Mouse (Mus musculus): ENCODE results near the gene Slc22a20. TPM values are rescaled to one million over a fixed set of nuclear protein-coding genes. Genes with fewer than 3 reads are reported as not detected.

The Slc22a20 gene
- 0.16 and 0.20 TPM in 2 replicates for total RNA-seq (2015)
- 1.1 and 1.2 TPM in 2 replicates for total RNA-seq (2017)

DNA sequence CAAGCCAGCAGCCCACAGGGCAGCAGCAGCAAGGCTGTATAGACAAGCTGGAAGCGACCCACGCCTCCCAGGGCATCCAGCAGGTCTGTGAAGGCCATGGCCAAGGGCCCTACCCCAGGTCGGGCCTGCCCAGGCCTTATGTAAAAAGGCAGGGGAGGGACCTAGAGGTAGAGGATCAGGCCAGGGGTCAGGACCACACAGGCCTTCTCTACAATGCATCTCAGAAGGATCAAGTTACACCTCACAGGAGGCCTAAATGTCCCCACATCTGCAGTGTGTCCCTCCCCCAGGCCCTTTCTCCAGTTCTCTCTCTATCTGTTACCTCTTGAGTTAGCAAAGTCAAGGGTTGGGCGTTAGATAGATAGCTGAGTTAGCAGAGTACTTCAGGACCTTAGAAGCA is at the start of gene Slc22a20:
Slc22a20 (minus strand) TSS at position 101 of the 400 bp plus-strand sequence.
- no peak for ATAC-seq (ENCODE audit: poor library complexity, severe bottlenecking)

- ATAC-seq (ENCODE audit: poor library complexity, severe bottlenecking), result no peak
Observed at GRCm38 (mm10) chr19:6030520-6031280, 44.8 kb upstream of the Slc22a20 start.

DNA sequence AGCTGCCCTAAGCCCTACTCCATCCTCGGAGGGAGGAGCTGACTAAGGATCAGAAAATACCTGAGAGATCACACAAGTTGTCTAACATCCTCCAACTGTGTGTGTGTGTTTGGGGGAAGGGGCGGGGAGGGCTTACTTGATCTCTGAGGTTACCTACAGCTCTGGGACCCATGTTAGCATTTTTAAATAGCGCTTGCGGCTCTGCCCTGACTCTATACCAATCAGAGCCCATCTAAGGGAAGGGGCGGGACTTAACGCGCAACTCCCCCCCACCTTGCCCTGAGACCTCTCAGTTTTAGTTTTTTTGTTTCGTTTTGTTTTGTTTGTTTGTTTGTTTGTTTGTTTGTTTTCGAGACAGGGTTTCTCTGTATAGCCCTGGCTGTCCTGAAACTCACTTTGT is 43.5 kb upstream of the Slc22a20 start:
- no peak for ATAC-seq (ENCODE audit: poor library complexity, severe bottlenecking)

GRCm38 (mm10) chr19:6028991-6029390 is 43.0 kb upstream of the Slc22a20 start:
- no peak for ATAC-seq (ENCODE audit: poor library complexity, severe bottlenecking)

DNA sequence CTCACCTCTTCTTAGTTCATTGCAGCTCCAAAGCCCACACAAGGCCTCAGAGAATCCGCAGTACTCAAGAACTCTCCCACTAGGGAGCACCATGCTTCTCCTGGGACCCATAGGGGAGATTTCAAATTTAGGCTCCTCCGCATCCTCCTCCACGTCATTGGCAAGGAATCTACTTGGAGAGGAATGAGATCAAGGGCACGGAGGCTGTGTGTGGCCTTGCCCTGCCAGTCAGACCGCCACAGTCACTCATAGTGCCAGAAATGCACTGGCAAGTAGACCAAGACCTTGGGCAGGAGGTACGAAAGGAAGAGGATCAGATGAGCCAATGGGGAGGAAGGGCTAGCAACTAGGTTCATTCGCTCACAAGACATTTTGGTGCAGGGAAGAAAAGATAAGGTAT is 38.0 kb upstream of the Slc22a20 start:
- ATAC-seq (ENCODE audit: poor library complexity, severe bottlenecking), result no peak

- no peak for ATAC-seq (ENCODE audit: poor library complexity, severe bottlenecking)
Observed at GRCm38 (mm10) chr19:6023059-6023458, 37.1 kb upstream of the Slc22a20 start.

- ATAC-seq (ENCODE audit: poor library complexity, severe bottlenecking), result no peak
Observed at GRCm38 (mm10) chr19:6020276-6020675, 34.3 kb upstream of the Slc22a20 start.

DNA sequence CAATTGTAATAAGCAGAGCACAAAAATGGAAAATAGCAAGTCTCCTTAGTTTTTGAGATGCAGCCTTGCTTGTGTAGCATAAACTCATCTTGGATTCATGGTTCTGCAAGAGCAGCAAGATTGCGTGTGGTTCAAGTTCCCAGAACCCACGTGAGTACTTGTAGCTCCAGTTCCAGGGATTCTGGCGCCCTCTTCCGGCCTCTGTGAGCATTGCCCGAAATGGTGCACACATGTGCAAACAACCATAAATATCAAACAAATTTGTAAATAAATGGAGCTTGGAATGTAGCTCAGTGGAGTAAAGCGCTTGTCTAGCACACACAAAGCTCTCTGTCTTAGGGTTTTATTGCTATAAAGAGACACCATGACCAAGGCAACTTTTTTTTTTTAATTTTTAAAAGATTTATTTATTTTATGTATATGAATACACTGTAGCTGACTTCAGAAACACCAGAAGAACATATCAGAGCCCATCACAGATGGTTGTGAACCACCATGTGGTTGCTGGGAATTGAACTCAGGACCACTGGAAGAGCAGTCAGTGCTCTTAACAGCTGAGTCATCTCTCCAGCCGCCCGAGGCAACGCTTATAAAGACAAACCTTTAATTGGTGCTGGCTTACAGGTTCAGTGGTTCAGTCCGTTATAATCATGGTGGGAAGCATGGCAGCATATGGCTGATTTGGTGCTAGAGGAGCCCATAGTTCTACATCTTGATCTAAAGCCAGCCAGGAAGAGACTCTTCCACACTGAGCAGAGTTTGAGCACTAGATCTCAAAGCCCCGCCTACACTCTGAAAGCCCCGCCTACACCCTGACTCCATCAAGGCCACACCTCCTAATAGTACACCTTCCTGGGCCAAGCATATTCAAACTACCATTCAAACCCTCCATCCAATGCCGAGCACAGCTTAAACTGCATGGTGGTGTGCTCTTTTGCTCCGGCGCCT is 32.5 kb upstream of the Slc22a20 start:
- ATAC-seq (ENCODE audit: poor library complexity, severe bottlenecking), result peak; percentile 72

DNA sequence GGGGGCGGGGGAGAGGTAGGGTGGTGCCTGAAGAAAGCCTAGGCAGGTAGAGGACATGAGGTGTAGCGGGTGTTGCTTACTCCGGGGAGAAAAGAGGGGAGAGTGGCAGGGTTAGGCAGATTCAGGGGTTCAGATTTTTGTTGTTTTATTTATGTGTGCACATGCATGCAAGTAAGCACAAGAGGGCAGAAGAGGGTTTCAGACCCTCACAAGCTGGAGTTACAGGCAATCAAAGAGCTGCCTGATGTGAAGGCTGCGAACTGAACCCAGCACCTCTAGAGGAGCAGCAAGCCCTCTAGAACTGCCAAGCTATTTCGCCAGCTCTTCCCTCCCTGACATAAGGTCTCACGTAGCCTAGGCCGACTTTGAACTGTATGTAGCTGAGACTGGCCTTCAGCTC is 30.6 kb upstream of the Slc22a20 start:
- ATAC-seq (ENCODE audit: poor library complexity, severe bottlenecking), result no peak

DNA sequence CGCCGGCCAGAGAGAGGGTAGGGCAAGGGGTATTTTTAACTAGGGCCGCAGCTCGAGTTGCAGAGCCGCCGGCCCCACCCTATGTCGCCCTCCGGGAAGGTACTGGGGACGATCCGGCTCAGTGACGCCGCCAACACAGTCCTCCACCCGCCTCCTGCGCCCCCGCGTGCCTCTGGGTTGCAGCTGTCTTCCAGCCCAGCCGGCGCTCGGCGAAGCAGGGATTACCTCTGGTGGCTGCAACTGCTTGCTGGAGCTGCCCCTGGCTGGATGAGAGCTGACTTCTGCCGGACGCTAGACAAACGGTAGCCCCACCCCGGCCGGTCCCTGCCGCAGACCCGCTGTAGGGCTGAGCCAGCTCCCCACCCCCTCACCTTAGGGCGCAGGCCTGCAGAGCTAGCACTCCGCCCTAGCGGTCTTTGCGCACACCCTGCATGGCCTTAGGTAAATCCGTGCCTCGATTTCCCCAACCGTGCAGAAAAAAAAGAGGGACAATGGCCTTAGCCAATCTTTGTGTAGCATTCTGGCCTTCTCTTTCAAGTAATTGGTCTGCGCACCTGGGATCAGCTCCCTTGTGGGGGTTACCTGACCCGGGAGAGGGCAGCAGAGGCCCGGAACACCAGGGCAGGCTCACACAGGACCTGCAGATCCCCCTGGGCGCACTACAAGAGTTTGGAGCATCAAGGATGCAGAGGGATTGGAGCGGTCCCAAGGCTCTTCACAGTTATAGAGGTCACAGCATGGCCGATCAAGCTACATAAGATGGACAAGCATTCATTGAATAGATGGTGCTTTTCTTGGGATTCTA is 29.8 kb upstream of the Slc22a20 start, which contains the start of gene Capn1:
Capn1 (minus strand) TSS at position 387 of the 805 bp plus-strand sequence.
- peak; percentile 57 for ATAC-seq (ENCODE audit: poor library complexity, severe bottlenecking)

DNA sequence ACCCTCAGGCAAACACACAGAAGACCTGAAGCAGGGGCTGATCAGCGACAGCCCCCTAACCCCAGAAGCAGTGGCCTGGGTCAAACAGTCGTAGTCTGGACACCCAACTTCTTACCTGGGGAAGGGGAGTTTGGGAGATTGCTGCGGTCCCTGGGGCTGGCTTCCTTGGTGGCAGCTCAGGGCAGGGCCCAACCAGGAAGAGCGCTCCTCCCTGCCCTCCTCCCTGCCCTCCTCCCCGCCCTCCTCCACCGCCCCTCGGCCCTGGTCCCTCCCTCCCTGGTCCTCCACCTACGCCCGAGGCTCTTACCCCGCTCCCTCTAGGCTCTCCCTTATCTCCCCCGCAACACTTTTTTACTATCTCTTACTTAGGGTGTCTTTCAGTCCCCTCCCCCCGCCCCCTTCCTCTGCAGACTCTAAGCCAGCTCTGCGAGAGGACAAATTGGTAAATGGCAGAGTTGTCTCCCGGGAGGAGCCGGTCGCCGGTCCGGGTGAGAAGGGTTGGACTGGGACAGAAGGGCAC is 29.1 kb upstream of the Slc22a20 start:
- peak; percentile 63 for ATAC-seq (ENCODE audit: poor library complexity, severe bottlenecking)

GRCm38 (mm10) chr19:6013691-6014090 is 27.7 kb upstream of the Slc22a20 start:
- no peak for ATAC-seq (ENCODE audit: poor library complexity, severe bottlenecking)

- no peak for ATAC-seq (ENCODE audit: poor library complexity, severe bottlenecking)
Observed at GRCm38 (mm10) chr19:6009137-6009536, 23.2 kb upstream of the Slc22a20 start.

GRCm38 (mm10) chr19:6007013-6007412 is 21.1 kb upstream of the Slc22a20 start:
- ATAC-seq (ENCODE audit: poor library complexity, severe bottlenecking), result no peak

GRCm38 (mm10) chr19:6005541-6005940 is 19.6 kb upstream of the Slc22a20 start:
- ATAC-seq (ENCODE audit: poor library complexity, severe bottlenecking), result no peak

- no peak for ATAC-seq (ENCODE audit: poor library complexity, severe bottlenecking)
Observed at GRCm38 (mm10) chr19:5999969-6000368, 14.0 kb upstream of the Slc22a20 start.

- no peak for ATAC-seq (ENCODE audit: poor library complexity, severe bottlenecking)
Observed at GRCm38 (mm10) chr19:5998180-5998579, 12.2 kb upstream of the Slc22a20 start.

- ATAC-seq (ENCODE audit: poor library complexity, severe bottlenecking), result no peak
Observed at GRCm38 (mm10) chr19:5994711-5995110, 8.8 kb upstream of the Slc22a20 start.

- peak; percentile 75 for ATAC-seq (ENCODE audit: poor library complexity, severe bottlenecking)
Observed at GRCm38 (mm10) chr19:5992012-5992411, 6.1 kb upstream of the Slc22a20 start.

- ATAC-seq (ENCODE audit: poor library complexity, severe bottlenecking), result 0 out of 2 replicates have a peak, but pooled peaks have one; percentile 13
Observed at GRCm38 (mm10) chr19:5991467-5991866, 5.5 kb upstream of the Slc22a20 start.
